Mouse (Mus musculus) stomach, embryonic 14.5 days (tissue): ENCODE measurements around the gene Ptprm. TPM values are rescaled to one million over a fixed set of nuclear protein-coding genes. Genes with fewer than 3 reads are reported as not detected.
A peak's percentile ranks its signal among the peaks of the same experiment; 100 is the strongest.

Source experiments
- ATAC-seq: fragments of 200-750 bp; cut with Nextera tagmentation; 2 replicates; pipeline ENCODE4 v1.8.0; 2017; ENCODE audit warnings: low read depth, moderate TSS enrichment; ENCODE audit not compliant: insufficient number of reproducible peaks, insufficient read depth, low FRiP score
- H3K27ac ChIP-seq: fragments of 300-500 bp; sonication (generic); 2 replicates; pipeline ENCODE4 v1.5.1; 2014; ENCODE audit warnings: mild to moderate bottlenecking, low read length, moderate library complexity, mixed read lengths
- H3K27me3 ChIP-seq: fragments of 300-500 bp; sonication (generic); 2 replicates; pipeline ENCODE4 v1.6.1; 2014; ENCODE audit warnings: low read length, control low read depth, mixed read lengths; ENCODE audit not compliant: control insufficient read depth, insufficient read depth
- H3K36me3 ChIP-seq: fragments of 300-500 bp; sonication (generic); 2 replicates; pipeline ENCODE4 v1.6.1; 2014; ENCODE audit warnings: mild to moderate bottlenecking, control low read depth, low read length, moderate library complexity, mixed read lengths; ENCODE audit not compliant: control insufficient read depth, insufficient read depth
- H3K4me1 ChIP-seq: fragments of 300-500 bp; sonication (generic); 2 replicates; pipeline ENCODE4 v1.6.1; 2014; ENCODE audit warnings: low read length, control low read depth, mixed read lengths; ENCODE audit not compliant: control insufficient read depth, insufficient read depth
- H3K4me2 ChIP-seq: fragments of 300-500 bp; sonication (generic); replicated peaks from 2 replicates; pipeline ENCODE4 v1.6.1; 2014; ENCODE audit warnings: low read depth, low read length, control low read depth
- H3K4me3 ChIP-seq: fragments of 300-500 bp; sonication (generic); 2 replicates; pipeline ENCODE4 v1.5.1; 2014; ENCODE audit warnings: low read depth, low read length, control low read depth
- H3K9ac ChIP-seq: fragments of 300-500 bp; sonication (generic); replicated peaks from 2 replicates; pipeline ENCODE4 v1.6.1; 2014; ENCODE audit warnings: low read depth, mild to moderate bottlenecking, control low read depth, low read length, moderate library complexity, mixed read lengths
- H3K9me3 ChIP-seq: fragments of 300-500 bp; sonication (generic); 2 replicates; pipeline ENCODE4 v1.6.1; 2016; ENCODE audit warnings: low read depth, low read length, control low read depth; ENCODE audit not compliant: control insufficient read depth
- WGBS: fragments of 180-500 bp; shearing (Covaris S2); extraction: QIAGEN DNeasy Blood & Tissue Kit; methylation state at CpG from one replicate; pipeline ENCODE4 v1.1.7; 2014; 5-methylcytosine and 5-hydroxymethylcytosine counted together
- polyA plus RNA-seq: library from polyadenylated mRNA; unstranded; fragments of >200 nt; fragmentation: Nextera tagmentation; extraction: Ambion mirVana; gene quantifications from 2 replicates; pipeline ENCODE4 v1.2.1, GENCODE M21; 2014

Ptprm gene
- polyA plus RNA-seq, 1 experiment from 2014 or later, result 17.7 TPM

DNA sequence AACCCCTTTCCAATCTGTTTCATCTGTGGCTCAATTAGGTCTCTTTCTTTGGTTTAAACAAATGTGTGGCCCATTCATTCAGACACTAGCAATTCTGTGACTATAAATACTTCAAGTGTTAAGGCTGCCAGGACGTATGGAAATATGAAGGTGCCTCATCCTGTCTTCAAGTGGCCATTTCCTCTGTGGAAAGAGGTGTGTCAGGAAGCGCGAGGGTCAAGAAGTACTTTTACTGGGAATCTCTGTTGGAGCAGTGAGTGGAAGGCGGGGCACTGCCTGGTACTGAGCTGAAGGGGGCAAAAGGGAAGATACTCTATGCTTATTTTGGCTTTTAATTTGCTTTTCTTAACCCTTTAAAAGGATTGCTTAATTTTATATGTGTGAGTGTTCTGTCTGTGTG is 659.9 kb downstream of the Ptprm start:
- Histone ChIP-seq H3K4me2 (no peak overlapping the region), H3K9me3 (no peaks in the 10 kb centered on the region), H3K27me3 (no peaks in the 10 kb centered on the region), H3K9ac (no peak overlapping the region), H3K4me3 (no peak overlapping the region), H3K4me1 (peaks cover 6% of the 10 kb centered on the region; the same call in 1 of the 2 replicates), H3K36me3 (no peaks in the 10 kb centered on the region), H3K27ac (no peak overlapping the region)
- ATAC-seq, result no peak
- WGBS, result 54% methylated on average over 4 of the region's 4 CpGs

- Histone ChIP-seq H3K4me3 (no peak overlapping the region), H3K4me2 (0 out of 2 replicates have a peak overlapping the region, but pooled peaks have one; percentile 5), H3K27ac (no peak overlapping the region), H3K36me3 (no peaks in the 10 kb centered on the region), H3K9me3 (no peaks in the 10 kb centered on the region), H3K9ac (no peak overlapping the region), H3K27me3 (no peaks in the 10 kb centered on the region), H3K4me1 (peaks cover 6% of the 10 kb centered on the region; the same call in 1 of the 2 replicates)
- ATAC-seq, result no peak
- 56% methylated on average over 21 of the region's 21 CpGs for WGBS
These were observed 660.5 kb downstream of the Ptprm start for GRCm38 (mm10) chr17:66693676-66694304.

DNA sequence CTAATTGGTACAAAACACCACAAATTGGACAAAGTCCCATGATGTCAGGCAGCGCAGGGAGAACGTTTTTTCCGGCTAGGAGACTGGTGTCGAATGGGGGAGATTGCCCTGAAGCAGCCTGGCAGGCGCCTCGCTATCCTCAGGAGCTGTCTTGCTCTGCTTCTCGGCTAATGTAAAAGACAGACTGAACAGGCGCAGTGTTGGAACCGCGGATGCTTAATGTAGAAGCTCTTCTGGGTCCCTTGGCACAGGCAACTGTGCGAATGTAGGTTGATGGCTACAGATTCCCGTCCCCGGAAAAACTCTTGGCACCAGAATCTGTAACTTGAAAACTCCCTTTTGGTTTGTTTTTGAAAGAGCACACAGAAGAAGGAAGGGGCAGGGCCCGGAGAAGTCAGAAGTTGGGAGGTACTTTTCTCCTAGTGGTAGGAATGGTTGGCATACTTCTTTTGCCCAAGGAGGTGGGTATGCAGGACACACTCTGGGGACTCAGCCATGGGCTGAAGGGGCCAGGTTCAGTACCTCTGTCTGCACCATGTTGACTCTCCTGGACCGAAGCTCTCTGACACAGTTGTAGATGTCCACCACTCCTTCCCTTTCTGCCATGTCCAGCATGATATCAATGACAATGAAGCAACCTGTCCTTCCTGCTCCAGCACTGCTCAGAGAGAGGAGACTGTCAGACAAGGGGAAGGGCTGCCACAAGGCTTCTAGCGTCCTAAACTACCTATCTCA is 661.1 kb downstream of the Ptprm start:
- no peaks in the 10 kb centered on the region for H3K36me3 ChIP-seq
- H3K27me3 ChIP-seq, result no peaks in the 10 kb centered on the region
- H3K9me3 ChIP-seq, result no peaks in the 10 kb centered on the region
- H3K4me3 ChIP-seq, result no peak overlapping the region
- ATAC-seq, result no peak
- 90% methylated on average over 16 of the region's 16 CpGs for WGBS
- no peak overlapping the region for H3K4me2 ChIP-seq
- H3K9ac ChIP-seq, result no peak overlapping the region
- peaks cover 6% of the 10 kb centered on the region; the same call in 1 of the 2 replicates for H3K4me1 ChIP-seq
- no peak overlapping the region for H3K27ac ChIP-seq

DNA sequence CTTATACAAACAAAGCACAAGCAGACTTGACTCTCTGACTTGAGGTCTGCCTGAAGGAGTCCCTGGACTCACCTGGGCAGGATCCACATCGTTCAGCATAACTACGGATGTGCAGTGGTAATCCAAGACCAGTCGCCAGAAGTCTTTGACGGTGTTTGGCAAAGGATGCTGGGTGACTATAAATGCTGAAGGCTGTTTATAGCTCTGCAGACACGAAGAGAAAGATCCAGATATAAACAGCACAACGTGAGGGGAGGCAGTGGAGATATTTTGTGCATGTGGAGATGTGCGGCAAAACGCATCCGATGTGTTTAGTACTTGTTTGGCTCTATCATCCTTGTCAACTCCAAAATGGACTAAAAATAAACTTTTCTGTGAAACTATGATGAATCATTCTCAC is 666.1 kb downstream of the Ptprm start:
- H3K4me2 ChIP-seq, result no peak overlapping the region
- H3K36me3 ChIP-seq, result no peaks in the 10 kb centered on the region
- no peak for ATAC-seq
- 71% methylated on average over 9 of the region's 9 CpGs for WGBS
- H3K9ac ChIP-seq, result no peak overlapping the region
- no peaks in the 10 kb centered on the region for H3K4me1 ChIP-seq
- H3K27ac ChIP-seq, result no peak overlapping the region
- H3K9me3 ChIP-seq, result no peaks in the 10 kb centered on the region
- no peak overlapping the region for H3K4me3 ChIP-seq
- no peaks in the 10 kb centered on the region for H3K27me3 ChIP-seq

- H3K27ac ChIP-seq, result no peak overlapping the region
- H3K4me1 ChIP-seq, result no peaks in the 10 kb centered on the region
- no peak overlapping the region for H3K9ac ChIP-seq
- ATAC-seq, result no peak
- no peaks in the 10 kb centered on the region for H3K9me3 ChIP-seq
- 82% methylated on average over 4 of the region's 4 CpGs for WGBS
- no peaks in the 10 kb centered on the region for H3K27me3 ChIP-seq
- H3K4me3 ChIP-seq, result no peak overlapping the region
- H3K4me2 ChIP-seq, result no peak overlapping the region
- no peaks in the 10 kb centered on the region for H3K36me3 ChIP-seq
These were observed 666.7 kb downstream of the Ptprm start for GRCm38 (mm10) chr17:66687543-66687942.

- no peaks in the 10 kb centered on the region for H3K4me1 ChIP-seq
- H3K27ac ChIP-seq, result no peak overlapping the region
- WGBS, result 86% methylated on average over 25 of the region's 25 CpGs
- H3K4me3 ChIP-seq, result no peak overlapping the region
- no peaks in the 10 kb centered on the region for H3K27me3 ChIP-seq
- H3K9me3 ChIP-seq, result no peaks in the 10 kb centered on the region
- no peak for ATAC-seq
- no peak overlapping the region for H3K4me2 ChIP-seq
- no peaks in the 10 kb centered on the region for H3K36me3 ChIP-seq
- no peak overlapping the region for H3K9ac ChIP-seq
These were observed 667.4 kb downstream of the Ptprm start for GRCm38 (mm10) chr17:66686701-66687489.

DNA sequence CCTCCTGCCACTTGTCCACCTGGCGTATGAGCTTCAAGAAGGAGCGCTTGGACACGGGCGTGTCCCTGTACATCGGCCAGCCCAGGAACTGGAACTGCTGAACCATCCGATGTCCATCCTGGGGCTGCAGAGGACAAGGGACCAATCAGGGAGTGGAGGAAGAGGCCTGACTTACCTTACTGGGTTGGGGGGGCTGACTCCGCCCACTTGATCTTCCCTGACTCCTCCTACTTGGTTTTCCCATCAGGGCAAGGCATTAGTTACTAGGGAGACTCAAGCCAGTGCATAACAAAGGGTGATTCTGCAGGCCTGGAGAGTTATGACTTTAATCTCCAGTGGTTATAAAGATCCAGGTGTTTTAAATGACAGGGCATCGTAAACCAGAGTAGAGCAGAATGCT is 670.8 kb downstream of the Ptprm start:
- Histone ChIP-seq H3K27ac (no peak overlapping the region), H3K9me3 (no peaks in the 10 kb centered on the region), H3K36me3 (no peaks in the 10 kb centered on the region), H3K27me3 (no peaks in the 10 kb centered on the region), H3K4me2 (no peak overlapping the region), H3K4me3 (no peak overlapping the region), H3K4me1 (no peaks in the 10 kb centered on the region), H3K9ac (no peak overlapping the region)
- no peak for ATAC-seq
- 77% methylated on average over 8 of the region's 8 CpGs for WGBS

DNA sequence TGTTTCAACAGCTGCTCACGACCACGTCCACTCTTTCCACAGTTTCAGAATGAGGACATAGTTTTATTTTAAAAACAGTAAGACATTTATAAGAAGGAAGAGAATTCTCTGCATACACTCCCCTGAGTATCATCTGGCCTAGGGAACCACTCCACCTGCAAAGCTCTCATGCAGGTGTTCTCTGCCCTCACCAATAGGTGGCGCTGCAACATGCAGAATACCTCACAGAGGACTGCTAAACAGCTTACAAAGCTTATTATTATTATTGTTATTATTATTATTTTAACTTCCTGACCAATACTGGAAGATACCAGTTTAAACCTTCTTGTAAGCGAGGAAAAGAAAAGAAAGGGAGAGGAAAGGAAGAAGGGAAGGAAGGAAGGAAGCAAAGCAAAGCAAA is 673.6 kb downstream of the Ptprm start:
- Histone ChIP-seq H3K9ac (no peak overlapping the region), H3K27ac (no peak overlapping the region), H3K9me3 (no peaks in the 10 kb centered on the region), H3K36me3 (no peaks in the 10 kb centered on the region), H3K4me1 (no peaks in the 10 kb centered on the region), H3K4me2 (no peak overlapping the region), H3K4me3 (no peak overlapping the region), H3K27me3 (no peaks in the 10 kb centered on the region)
- WGBS, result 25% methylated on average over 4 of the region's 4 CpGs
- no peak for ATAC-seq
